ENCODE assay signal across 18 mouse cellular contexts in the genomic region with DNA sequence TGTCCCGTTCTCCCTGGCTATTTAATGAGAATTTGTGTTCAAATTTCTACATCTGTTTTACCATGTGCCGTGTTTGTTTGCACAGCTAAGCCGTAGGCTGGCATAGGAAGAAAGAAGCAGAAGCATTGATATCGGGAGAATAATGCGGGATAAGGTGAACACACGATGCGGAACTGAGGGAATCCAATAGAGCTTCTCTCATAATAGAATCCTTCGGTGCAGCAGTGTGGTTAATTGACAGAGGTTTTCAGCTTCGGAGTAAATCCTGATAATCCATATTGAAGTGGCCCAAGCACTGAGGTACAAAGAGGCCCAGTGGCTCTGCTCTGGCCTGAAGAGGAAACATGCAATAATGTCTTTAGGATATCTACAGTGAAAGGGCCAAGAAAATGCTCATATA.
"Had no signal": no experiment of that assay in that cellular context is flagged by ENCODE, and none has a peak within 500 bp of the region (broad histone marks: within the 10 kb centered on the region; RNA-seq: fewer than 3 reads in every experiment).

No protein-coding gene starts in this region.

- ATAC-seq: liver, postnatal 0 days; lung, postnatal 0 days had no signal

- H3K4me2 ChIP-seq: limb, embryonic 12.5 days; limb, embryonic 15.5 days; liver, embryonic 11.5 days; lung, embryonic 14.5 days; stomach, embryonic 15.5 days had no signal

- H3K36me3 ChIP-seq: limb, embryonic 12.5 days; limb, embryonic 15.5 days; stomach, embryonic 15.5 days had no signal

- DNase-seq: kidney, adult 18-20 months; kidney, adult 9 months; kidney, postnatal 14 days; kidney, postnatal 4 days; left cerebral cortex, postnatal 4 days; liver, postnatal 0 days; lung, embryonic 14.5 days; right cerebral cortex, adult 18-20 months; right cerebral cortex, postnatal 25 days; spleen, adult 18-20 months; thymus, postnatal 25 days had no signal

- H3K9ac ChIP-seq: limb, embryonic 12.5 days; limb, embryonic 15.5 days; liver, embryonic 14.5 days; liver, postnatal 0 days; lung, embryonic 14.5 days; stomach, embryonic 15.5 days had no signal

- H3K27me3 ChIP-seq: limb, embryonic 12.5 days; limb, embryonic 15.5 days; stomach, embryonic 15.5 days had no signal

- H3K27ac ChIP-seq: limb, embryonic 12.5 days; limb, embryonic 15.5 days; liver, embryonic 14.5 days; macrophage; stomach, embryonic 15.5 days had no signal

- H3K4me3 ChIP-seq: limb, embryonic 12.5 days; limb, embryonic 15.5 days; stomach, embryonic 15.5 days had no signal

- H3K9me3 ChIP-seq: limb, embryonic 12.5 days; limb, embryonic 15.5 days; stomach, embryonic 15.5 days had no signal

- H3K4me1 ChIP-seq: limb, embryonic 12.5 days; limb, embryonic 15.5 days; stomach, embryonic 15.5 days had no signal
